Mouse (Mus musculus): ENCODE measurements around the gene Arl3.

GRCm38 (mm10) chr19:46501401-46502068, 71.5 kb downstream of the Arl3 start, which contains the start of gene Trim8:
- TF ChIP-seq CTCF (IDR thresholded peaks at IDR 0.05; ENCODE audit: insufficient read depth, low read depth, low read length) (no peak), POLR2A (IDR thresholded peaks at IDR 0.05; ENCODE audit: insufficient read depth, low read depth, low read length) (0 out of 2 replicates have a peak, but pooled peaks have one; percentile 36)
